7 mouse cellular contexts compared by ENCODE assay signal in the genomic region with DNA sequence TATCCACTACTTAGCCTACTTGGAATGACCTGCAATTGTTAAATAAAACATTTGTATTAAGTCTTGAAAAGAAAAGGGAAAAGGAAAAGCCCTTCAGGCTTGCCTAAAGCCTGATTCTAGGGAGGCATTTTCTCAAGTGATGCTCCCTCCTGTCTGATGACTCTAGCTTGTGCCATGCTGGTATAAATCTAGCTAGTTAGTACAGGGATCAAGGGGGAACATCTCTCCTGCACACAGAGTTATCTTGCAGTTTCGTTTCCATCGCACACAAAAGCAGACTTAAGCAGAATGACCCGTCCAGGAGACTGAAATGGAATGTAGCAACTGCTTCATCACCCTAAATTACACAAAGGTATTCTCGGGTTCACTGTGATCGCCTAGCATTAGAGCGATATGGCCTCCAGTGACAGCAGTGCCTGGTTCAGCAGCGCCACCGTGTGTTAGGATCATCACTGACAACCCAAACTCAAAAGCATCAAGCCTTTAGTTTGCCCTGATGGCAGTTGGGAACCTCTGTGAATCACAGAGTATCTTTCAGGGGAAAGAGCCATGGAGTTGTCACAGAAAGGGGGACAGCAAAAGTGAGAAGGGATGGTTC. TPM values are rescaled to one million over a fixed set of nuclear protein-coding genes. Genes with fewer than 3 reads are reported as not detected.
DNase-seq lines count a peak whose midpoint lies in the region; ATAC-seq and TF ChIP-seq lines count a peak whose summit lies in the region.

No protein-coding gene starts in this region.

- intact Hi-C loops in gastrocnemius, postnatal 14 days (cut with DNase I; ENCODE audit: low total_unique reads), result loop anchor here (2.0 kb wide), 1 partner anchor 232 kb away; no protein-coding TSS in a partner anchor
- intact Hi-C loops in left cerebral cortex, postnatal 25 days (cut with DNase I), result loop anchor here (1.0 to 5.0 kb wide), 3 partner anchors 59 to 999 kb away; a partner anchor contains a TSS

- no peak for TF ChIP-seq POLR2A in cortical plate, adult 2 months (IDR thresholded peaks at IDR 0.05; ENCODE audit: extremely low read depth, insufficient read depth, low read length)

- 7% methylated on average over 8 of the region's 8 CpGs for WGBS in midbrain, embryonic 13.5 days

- no peaks in the 10 kb centered on the region for H3K27me3 ChIP-seq in midbrain, embryonic 13.5 days

- no peak overlapping the region; the same call in 1 of the 2 replicates for H3K4me2 ChIP-seq in midbrain, embryonic 13.5 days (replicated peaks)

- H3K9me3 ChIP-seq in midbrain, embryonic 13.5 days, result no peaks in the 10 kb centered on the region

- peak; percentile 44 for ATAC-seq in inflammation-experienced regulatory T-cells, adult 6 months
- ATAC-seq in midbrain, embryonic 13.5 days, result peak; percentile 71

- no peaks in the 10 kb centered on the region for H3K36me3 ChIP-seq in midbrain, embryonic 13.5 days

- H3K27ac ChIP-seq in cortical plate, adult 2 months (ENCODE audit: insufficient read depth, low read length), result no peak overlapping the region
- H3K27ac ChIP-seq in midbrain, embryonic 13.5 days, result no peak overlapping the region

- no peak overlapping the region for H3K4me3 ChIP-seq in cortical plate, adult 2 months (ENCODE audit: insufficient read depth, low read length)
- no peak overlapping the region for H3K4me3 ChIP-seq in midbrain, embryonic 13.5 days (replicated peaks)

- H3K4me1 ChIP-seq in cortical plate, adult 2 months (ENCODE audit: control insufficient read depth, insufficient read depth, low read length), result no peaks in the 10 kb centered on the region
- H3K4me1 ChIP-seq in midbrain, embryonic 13.5 days (replicated peaks), result no peaks in the 10 kb centered on the region

- H3K9ac ChIP-seq in midbrain, embryonic 13.5 days (replicated peaks), result no peak overlapping the region

- peak; percentile 99 for TF ChIP-seq CTCF in cortical plate, adult 2 months (IDR thresholded peaks at IDR 0.05; ENCODE audit: extremely low read depth, insufficient read depth, low read length)

- DNase-seq in adrenal gland, adult 18-20 months (ENCODE audit: low spot score in 2 of 2), result peak; percentile 75 to 83
- DNase-seq in gastrocnemius, postnatal 14 days, result peak; percentile 74
- DNase-seq in left cerebral cortex, postnatal 25 days (ENCODE audit: low spot score in 2 of 2), result peak; percentile 86 to 92
- peak; percentile 36 for DNase-seq in skeletal muscle tissue, adult 2 months (ENCODE audit: low read depth, low spot score)

RNA-seq across cellular contexts. Expression of a gene that starts 57.3 kb away (rescaled TPM):
- total RNA-seq in adrenal gland, adult 18-20 months (2021), result under 1 TPM; 0.07 to 0.10 TPM
- polyA plus RNA-seq in cortical plate, adult 2 months (2012; rRNA removed), result 168 and 173 TPM in 2 replicates
- 1 to 10 TPM in 1 of 2 experiments, under 1 TPM in 1; 0.94 to 1.1 TPM for total RNA-seq in gastrocnemius, postnatal 14 days (2021)
- not detected for polyA plus RNA-seq in inflammation-experienced regulatory T-cells, adult 6 months (2017; shearing (Covaris generic))
- total RNA-seq in left cerebral cortex, postnatal 25 days (2021), result 100 to 1,000 TPM; 358 to 398 TPM
- polyA plus RNA-seq in midbrain, embryonic 13.5 days (2015; fragmentation: Nextera tagmentation; extraction: Ambion mirVana), result 3.5 and 4.2 TPM in 2 replicates

Comparison
In these comparisons a context has a peak if more than half of its experiments do, and no peak if none do; other contexts are left out.
1. DNase-seq: peak in every context shown above with its lines; median percentile 89 in left cerebral cortex, postnatal 25 days; 79 in adrenal gland, adult 18-20 months; 74 in gastrocnemius, postnatal 14 days; 36 in skeletal muscle tissue, adult 2 months.
2. RNA of a gene that starts 57.3 kb away (total RNA-seq): 358 to 398 TPM in left cerebral cortex, postnatal 25 days; 0.94 to 1.1 TPM in gastrocnemius, postnatal 14 days and 0.07 to 0.10 TPM in adrenal gland, adult 18-20 months; every median in the first group is over 100 times any median in the second.